Mouse (Mus musculus) lung, embryonic 14.5 days (tissue): Measurements from ENCODE around the gene Dcaf8. TPM values are rescaled to one million over a fixed set of nuclear protein-coding genes. Genes with fewer than 3 reads are reported as not detected.

Source experiments
- ATAC-seq: fragments of 200-750 bp; cut with Nextera tagmentation; 2 replicates; pipeline ENCODE4 v1.8.0; 2017; ENCODE audit warnings: mild to moderate bottlenecking, moderate TSS enrichment, moderate library complexity; ENCODE audit not compliant: insufficient read depth
- DNase-seq: peaks from one replicate; pipeline ENCODE4 v3.0.0-alpha.2; 2015
- H3K27ac ChIP-seq: fragments of 300-500 bp; sonication (generic); 2 replicates; pipeline ENCODE4 v1.5.1; 2014; ENCODE audit warnings: low read depth, mild to moderate bottlenecking, moderate library complexity
- H3K27me3 ChIP-seq: fragments of 300-500 bp; sonication (generic); 2 replicates; pipeline ENCODE4 v1.6.1; 2014; ENCODE audit warnings: low read length, control low read depth; ENCODE audit not compliant: insufficient read depth
- H3K36me3 ChIP-seq: fragments of 300-500 bp; sonication (generic); 2 replicates; pipeline ENCODE4 v1.6.1; 2014; ENCODE audit warnings: control low read depth; ENCODE audit not compliant: insufficient read depth
- H3K4me1 ChIP-seq: fragments of 300-500 bp; sonication (generic); 2 replicates; pipeline ENCODE4 v1.6.1; 2014; ENCODE audit warnings: antibody characterized with exemption, control low read depth; ENCODE audit not compliant: insufficient read depth
- H3K4me2 ChIP-seq: fragments of 300-500 bp; sonication (generic); 2 replicates; pipeline ENCODE4 v1.6.1; 2014; ENCODE audit warnings: mild to moderate bottlenecking
- H3K4me3 ChIP-seq: fragments of 300-500 bp; sonication (generic); 2 replicates; pipeline ENCODE4 v1.5.1; 2014; ENCODE audit warnings: low read depth, low read length
- H3K9ac ChIP-seq: fragments of 300-500 bp; sonication (generic); 2 replicates; pipeline ENCODE4 v1.6.1; 2014
- H3K9me3 ChIP-seq: fragments of 300-500 bp; sonication (generic); 2 replicates; pipeline ENCODE4 v1.6.1; 2016; ENCODE audit warnings: low read depth, low read length, control low read depth
- CTCF ChIP-seq: IDR thresholded peaks from 2 replicates; pipeline ENCODE4 v1.5.1; 2016; ENCODE audit warnings: antibody characterized with exemption, low read depth
- WGBS: fragments of 180-500 bp; shearing (Covaris S2); extraction: QIAGEN DNeasy Blood & Tissue Kit; methylation state at CpG from one replicate; pipeline ENCODE4 v1.1.7; 2014; 5-methylcytosine and 5-hydroxymethylcytosine counted together
- polyA plus RNA-seq: library from polyadenylated mRNA; unstranded; fragments of >200 nt; fragmentation: Nextera tagmentation; extraction: Ambion mirVana; gene quantifications from 2 replicates; pipeline ENCODE4 v1.2.1, GENCODE M21; 2014

Dcaf8 gene
- polyA plus RNA-seq, 1 experiment from 2014 or later: 111 TPM

- no peak overlapping the region for H3K9ac ChIP-seq
Measured at GRCm38 (mm10) chr1:172201967-172202880, 54.3 kb downstream of the Dcaf8 start.

GRCm38 (mm10) chr1:172202894-172203522, 55.1 kb downstream of the Dcaf8 start:
- TF ChIP-seq CTCF: no peak
- Histone ChIP-seq H3K9ac (no peak overlapping the region), H3K9me3 (no peaks in the 10 kb centered on the region), H3K4me1 (peaks cover 57% of the 10 kb centered on the region), H3K27me3 (no peaks in the 10 kb centered on the region), H3K4me2 (peak overlapping the region; percentile 63), H3K27ac (peak overlapping the region; percentile 88), H3K4me3 (no peak overlapping the region), H3K36me3 (peaks cover 43% of the 10 kb centered on the region)
- peak; percentile 6; the same call in 1 of the 2 replicates for ATAC-seq
- WGBS: 12% methylated on average over 2 of the region's 2 CpGs
- peak; percentile 74 for DNase-seq

More at GRCm38 (mm10) chr1:172201967-172202880, 54.3 kb downstream of the Dcaf8 start:
- peak overlapping the region; percentile 63 for H3K4me2 ChIP-seq
- H3K27me3 ChIP-seq: no peaks in the 10 kb centered on the region
- no peak for TF ChIP-seq CTCF
- 14% methylated on average over 14 of the region's 14 CpGs for WGBS
- no peaks in the 10 kb centered on the region for H3K9me3 ChIP-seq
- ATAC-seq: no peak
- DNase-seq: peak; percentile 69
- H3K27ac ChIP-seq: peak overlapping the region; percentile 88
- peaks cover 54% of the 10 kb centered on the region for H3K4me1 ChIP-seq
- peaks cover 50% of the 10 kb centered on the region for H3K36me3 ChIP-seq
- H3K4me3 ChIP-seq: no peak overlapping the region; the same call in 1 of the 2 replicates

- H3K9me3 ChIP-seq: no peaks in the 10 kb centered on the region
- H3K4me1 ChIP-seq: peaks cover 57% of the 10 kb centered on the region
- no peaks in the 10 kb centered on the region for H3K27me3 ChIP-seq
- no peak for TF ChIP-seq CTCF
- peak overlapping the region; percentile 88 for H3K27ac ChIP-seq
- peaks cover 37% of the 10 kb centered on the region for H3K36me3 ChIP-seq
- ATAC-seq (peak; percentile 5; the same call in 1 of the 2 replicates), DNase-seq (peak; percentile 56)
- peak overlapping the region; percentile 63 for H3K4me2 ChIP-seq
- 14% methylated on average over 4 of the region's 4 CpGs for WGBS
- H3K9ac ChIP-seq: peak overlapping the region; percentile 10; the same call in 1 of the 2 replicates
- H3K4me3 ChIP-seq: no peak overlapping the region
Measured at GRCm38 (mm10) chr1:172203566-172203965, 55.7 kb downstream of the Dcaf8 start.

- H3K4me2 ChIP-seq: peak overlapping the region; percentile 63
- H3K4me1 ChIP-seq: peaks cover 57% of the 10 kb centered on the region
- H3K27me3 ChIP-seq: no peaks in the 10 kb centered on the region
- peaks cover 31% of the 10 kb centered on the region for H3K36me3 ChIP-seq
- H3K27ac ChIP-seq: peak overlapping the region; percentile 88
- 30% methylated on average over 9 of the region's 9 CpGs for whole genome bisulfite sequencing
- no peak overlapping the region for H3K4me3 ChIP-seq
- DNase-seq (peak; percentile 29), ATAC-seq (no peak)
- no peak for TF ChIP-seq CTCF
- peak overlapping the region; percentile 10; the same call in 1 of the 2 replicates for H3K9ac ChIP-seq
- H3K9me3 ChIP-seq: no peaks in the 10 kb centered on the region
Measured at GRCm38 (mm10) chr1:172204033-172204813, 56.3 kb downstream of the Dcaf8 start.

GRCm38 (mm10) chr1:172204814-172205740, 57.2 kb downstream of the Dcaf8 start:
- peaks cover 57% of the 10 kb centered on the region for H3K4me1 ChIP-seq
- H3K9me3 ChIP-seq: no peaks in the 10 kb centered on the region
- H3K27me3 ChIP-seq: no peaks in the 10 kb centered on the region
- H3K27ac ChIP-seq: peak overlapping the region; percentile 92; the same call in 1 of the 2 replicates
- peak; percentile 17 for DNase-seq
- no peak for TF ChIP-seq CTCF
- no peak for ATAC-seq
- H3K4me2 ChIP-seq: peak overlapping the region; percentile 63
- 45% methylated on average over 15 of the region's 15 CpGs for WGBS
- peaks cover 22% of the 10 kb centered on the region; the same call in 1 of the 2 replicates for H3K36me3 ChIP-seq
- H3K9ac ChIP-seq: peak overlapping the region; percentile 87
- peak overlapping the region; percentile 78 for H3K4me3 ChIP-seq

- TF ChIP-seq CTCF: no peak
- Histone ChIP-seq H3K27ac (peak overlapping the region; percentile 92), H3K27me3 (no peaks in the 10 kb centered on the region), H3K36me3 (peaks cover 17% of the 10 kb centered on the region; the same call in 1 of the 2 replicates), H3K4me3 (peak overlapping the region; percentile 78), H3K4me2 (peak overlapping the region; percentile 63), H3K9me3 (no peaks in the 10 kb centered on the region), H3K4me1 (peaks cover 57% of the 10 kb centered on the region), H3K9ac (peak overlapping the region; percentile 87)
- 15% methylated on average over 3 of the region's 3 CpGs for WGBS
- DNase-seq: no peak
- ATAC-seq: no peak
Measured at GRCm38 (mm10) chr1:172205741-172206087, 57.8 kb downstream of the Dcaf8 start.
